Mouse (Mus musculus): ENCODE measurements at regions not wholly inside any gene's neighbourhood (a gene's known extent, or its start where the extent isn't known, plus 50 kb on each side); places are given as distances from the start of the nearest gene placed in this dataset.

GRCm38 (mm10) chr6:35458250-35458649, 81.4 kb downstream of the Mtpn start:
- DNase-seq = no peak

GRCm38 (mm10) chr6:35445007-35445406, 94.7 kb downstream of the Mtpn start:
- no peak for DNase-seq

GRCm38 (mm10) chr6:35426301-35426700, 100.4 kb upstream of the Fam180a start:
- DNase-seq = peak; percentile 87

- DNase-seq = no peak
Observed at GRCm38 (mm10) chr6:35424521-35424920, 98.6 kb upstream of the Fam180a start.

- no peak for DNase-seq
Observed at GRCm38 (mm10) chr6:35420924-35421323, 95.0 kb upstream of the Fam180a start.

- peak; percentile 63 for DNase-seq
Observed at GRCm38 (mm10) chr6:35405044-35405443, 79.1 kb upstream of the Fam180a start.

- peak; percentile 89 for DNase-seq
Observed at GRCm38 (mm10) chr6:35403341-35403910, 77.5 kb upstream of the Fam180a start.

GRCm38 (mm10) chr6:35395726-35396125, 69.8 kb upstream of the Fam180a start:
- DNase-seq = peak; percentile 41

- DNase-seq = peak; percentile 10
Observed at GRCm38 (mm10) chr6:35388827-35389226, 62.9 kb upstream of the Fam180a start.

- peak; percentile 75 for DNase-seq
Observed at GRCm38 (mm10) chr6:35381536-35381935, 55.6 kb upstream of the Fam180a start.

GRCm38 (mm10) chr6:35380721-35381466, 55.0 kb upstream of the Fam180a start:
- DNase-seq = peak; percentile 89

- peak; percentile 97 for DNase-seq
Observed at GRCm38 (mm10) chr6:35379890-35380289, 53.9 kb upstream of the Fam180a start.

- DNase-seq = peak; percentile 87
Observed at GRCm38 (mm10) chr6:35378851-35379250, 52.9 kb upstream of the Fam180a start.

GRCm38 (mm10) chr6:35377535-35377934, 51.6 kb upstream of the Fam180a start:
- peak; percentile 60 for DNase-seq

- DNase-seq = peak; percentile 85
Observed at GRCm38 (mm10) chr6:35376526-35376925, 50.6 kb upstream of the Fam180a start.
